Mouse (Mus musculus): ENCODE measurements around the gene Ndufa13. TPM values are rescaled to one million over a fixed set of nuclear protein-coding genes. Genes with fewer than 3 reads are reported as not detected.
"Not testable (repeated sequence)": the region's sequence is repeated elsewhere in the genome, so short reads cannot be mapped to it uniquely, and the experiment has no call there.

The Ndufa13 gene
- polyA plus RNA-seq (2012; rRNA removed) = 96.8 and 103 TPM in 2 replicates

DNA sequence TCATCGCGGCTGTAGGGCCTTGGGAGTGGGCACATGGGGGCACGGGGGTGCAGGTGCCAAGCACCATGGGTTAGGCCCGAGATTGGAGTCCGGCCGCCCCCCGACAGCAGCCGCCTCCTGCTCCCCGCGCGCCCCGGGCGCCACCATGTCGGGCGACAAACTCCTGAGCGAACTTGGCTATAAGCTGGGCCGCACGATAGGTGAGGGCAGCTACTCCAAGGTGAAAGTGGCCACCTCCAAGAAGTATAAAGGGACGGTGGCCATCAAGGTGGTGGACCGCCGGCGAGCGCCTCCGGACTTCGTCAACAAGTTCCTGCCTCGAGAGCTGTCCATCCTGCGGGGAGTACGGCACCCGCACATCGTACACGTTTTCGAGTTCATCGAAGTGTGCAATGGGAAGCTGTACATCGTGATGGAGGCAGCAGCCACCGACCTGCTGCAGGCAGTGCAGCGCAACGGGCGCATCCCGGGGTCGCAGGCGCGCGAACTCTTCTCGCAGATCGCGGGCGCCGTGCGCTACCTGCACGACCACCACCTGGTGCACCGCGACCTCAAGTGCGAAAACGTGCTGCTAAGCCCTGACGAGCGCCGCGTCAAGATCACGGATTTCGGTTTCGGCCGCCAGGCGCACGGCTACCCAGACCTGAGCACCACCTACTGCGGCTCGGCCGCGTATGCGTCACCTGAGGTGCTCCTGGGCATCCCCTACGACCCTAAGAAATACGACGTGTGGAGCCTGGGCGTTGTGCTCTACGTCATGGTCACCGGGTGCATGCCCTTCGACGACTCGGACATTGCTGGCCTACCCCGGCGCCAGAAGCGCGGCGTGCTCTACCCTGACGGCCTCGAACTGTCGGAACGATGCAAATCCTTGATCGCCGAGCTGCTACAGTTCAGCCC is at the start of gene Ndufa13, which contains the start of the genes Tssk6 and Yjefn3:
Ndufa13 (minus strand) TSS at position 396 of the 900 bp plus-strand sequence.
Tssk6 (plus strand) TSS at position 22 of the 900 bp plus-strand sequence.
Yjefn3 (minus strand) TSS at position 550 of the 900 bp plus-strand sequence.
- TF ChIP-seq CTCF (IDR thresholded peaks at IDR 0.05; ENCODE audit: insufficient read depth, low read length) (no peak), POLR2A (IDR thresholded peaks at IDR 0.05; ENCODE audit: borderline replicate concordance, extremely low read depth, low read depth, low read length) (peak; percentile 25; the same call in 1 of the 2 replicates)
- no peak for DNase-seq
- peak within 1 kb of the TSS; percentile 88 for H3K4me3 ChIP-seq (replicated peaks; ENCODE audit: extremely low read depth, low read depth, low read length)

DNA sequence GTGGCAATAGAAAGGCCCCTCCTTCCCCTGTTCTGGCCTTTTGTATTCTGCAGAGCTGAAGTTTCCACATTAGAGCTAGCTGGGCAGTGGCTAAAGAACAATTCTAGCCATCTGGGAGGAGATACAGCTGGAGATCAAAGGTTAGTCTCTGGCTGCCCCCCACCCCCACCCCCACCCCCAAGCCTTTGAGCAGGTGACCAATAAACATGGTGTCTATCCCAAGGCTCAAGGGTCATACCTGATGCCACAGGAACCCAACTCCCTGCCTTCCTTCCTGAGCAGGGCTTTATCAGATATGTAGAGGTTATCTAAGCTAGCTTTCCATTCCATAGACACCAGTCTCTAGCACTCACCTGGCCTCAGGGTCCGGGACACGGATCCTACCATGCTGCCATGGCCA is 47.9 kb upstream of the Ndufa13 start:
- DNase-seq = no peak
- no peak for TF ChIP-seq POLR2A (IDR thresholded peaks at IDR 0.05; ENCODE audit: borderline replicate concordance, extremely low read depth, low read depth, low read length)
- TF ChIP-seq CTCF (IDR thresholded peaks at IDR 0.05; ENCODE audit: insufficient read depth, low read length) = no peak
- WGBS = 95% methylated on average over 2 of the region's 2 CpGs
- H3K4me1 ChIP-seq (ENCODE audit: control insufficient read depth, insufficient read depth, low read length) = peaks cover 5% of the 10 kb centered on the region
- no peak overlapping the region for H3K4me3 ChIP-seq (replicated peaks; ENCODE audit: extremely low read depth, low read depth, low read length)

More for the DNA sequence above, at the start of gene Ndufa13, which contains the start of the genes Tssk6 and Yjefn3:
- 3% methylated on average over 89 of the region's 89 CpGs for WGBS
- peaks cover 4% of the 10 kb centered on the region; the same call in 1 of the 2 replicates for H3K4me1 ChIP-seq (ENCODE audit: control insufficient read depth, insufficient read depth, low read length)

DNA sequence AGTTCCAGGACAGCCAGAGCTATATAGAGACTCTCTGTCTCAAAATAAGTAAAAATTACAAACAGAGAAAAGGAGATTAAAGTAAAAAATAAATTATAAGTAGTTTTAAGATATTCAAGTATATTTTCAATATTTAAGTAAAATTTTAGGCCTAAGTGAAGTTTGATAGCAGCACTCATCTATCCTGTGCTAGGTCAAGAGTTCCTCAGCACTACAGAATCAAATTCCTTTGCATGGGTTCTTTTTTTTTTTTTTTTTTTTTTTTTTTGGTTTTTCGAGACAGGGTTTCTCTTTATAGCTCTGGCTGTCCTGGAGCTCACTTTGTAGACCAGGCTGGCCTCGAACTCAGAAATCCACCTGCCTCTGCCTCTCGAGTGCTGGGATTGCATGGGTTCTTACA is 40.1 kb upstream of the Ndufa13 start:
- H3K4me3 ChIP-seq (replicated peaks; ENCODE audit: extremely low read depth, low read depth, low read length); DNase-seq: not testable (repeated sequence)
- peaks cover 38% of the 10 kb centered on the region for H3K4me1 ChIP-seq (ENCODE audit: control insufficient read depth, insufficient read depth, low read length)
- WGBS = 80% methylated on average over 3 of the region's 3 CpGs

DNA sequence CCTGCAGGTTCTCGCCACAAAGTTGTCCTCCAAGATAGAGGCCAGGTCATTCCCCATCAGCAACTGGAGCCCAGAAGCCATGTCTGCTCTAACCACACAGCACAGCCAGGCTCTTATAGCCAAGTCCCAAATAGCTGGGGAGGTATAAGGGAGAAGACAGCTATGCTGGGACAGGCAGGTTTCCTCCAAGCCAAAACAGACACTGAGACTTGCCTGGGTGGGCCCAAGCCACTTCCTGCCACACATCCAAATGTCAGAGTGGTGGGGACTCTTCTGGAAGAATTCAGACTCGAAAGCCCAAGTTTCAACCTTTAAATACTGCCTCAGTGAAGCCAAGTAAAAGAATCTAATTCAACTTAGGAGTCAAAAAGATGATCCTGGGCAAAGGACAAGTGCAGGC is 38.0 kb upstream of the Ndufa13 start:
- peaks cover 55% of the 10 kb centered on the region for H3K4me1 ChIP-seq (ENCODE audit: control insufficient read depth, insufficient read depth, low read length)
- H3K4me3 ChIP-seq (replicated peaks; ENCODE audit: extremely low read depth, low read depth, low read length) = no peak overlapping the region
- DNase-seq = no peak
- 71% methylated on average over 2 of the region's 2 CpGs for WGBS
- TF ChIP-seq CTCF (IDR thresholded peaks at IDR 0.05; ENCODE audit: insufficient read depth, low read length) = no peak
- TF ChIP-seq POLR2A (IDR thresholded peaks at IDR 0.05; ENCODE audit: borderline replicate concordance, extremely low read depth, low read depth, low read length) = no peak

DNA sequence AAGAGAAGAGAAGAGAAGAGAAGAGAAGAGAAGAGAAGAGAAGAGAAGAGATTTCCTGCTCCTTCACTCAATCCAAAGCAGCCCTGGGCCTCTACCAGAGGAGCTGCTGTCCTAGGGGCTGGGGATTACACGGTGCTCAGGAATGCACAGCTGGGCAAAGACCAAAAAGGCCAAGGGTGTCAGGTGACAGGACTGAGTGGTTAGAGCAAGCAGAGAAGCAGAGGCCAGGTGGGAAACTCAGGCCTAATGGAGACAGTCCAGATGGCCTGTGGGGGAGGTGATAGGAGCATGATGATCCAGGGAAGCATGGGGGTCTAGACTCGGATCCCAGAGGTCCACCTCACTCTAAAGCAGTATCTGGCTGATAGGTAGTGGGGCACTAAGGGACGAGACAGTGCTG is 37.3 kb upstream of the Ndufa13 start:
- H3K4me3 ChIP-seq (replicated peaks; ENCODE audit: extremely low read depth, low read depth, low read length) = no peak overlapping the region
- DNase-seq = no peak
- no peak for TF ChIP-seq POLR2A (IDR thresholded peaks at IDR 0.05; ENCODE audit: borderline replicate concordance, extremely low read depth, low read depth, low read length)
- no peak for TF ChIP-seq CTCF (IDR thresholded peaks at IDR 0.05; ENCODE audit: insufficient read depth, low read length)
- peaks cover 58% of the 10 kb centered on the region for H3K4me1 ChIP-seq (ENCODE audit: control insufficient read depth, insufficient read depth, low read length)
- 46% methylated on average over 3 of the region's 3 CpGs for WGBS

DNA sequence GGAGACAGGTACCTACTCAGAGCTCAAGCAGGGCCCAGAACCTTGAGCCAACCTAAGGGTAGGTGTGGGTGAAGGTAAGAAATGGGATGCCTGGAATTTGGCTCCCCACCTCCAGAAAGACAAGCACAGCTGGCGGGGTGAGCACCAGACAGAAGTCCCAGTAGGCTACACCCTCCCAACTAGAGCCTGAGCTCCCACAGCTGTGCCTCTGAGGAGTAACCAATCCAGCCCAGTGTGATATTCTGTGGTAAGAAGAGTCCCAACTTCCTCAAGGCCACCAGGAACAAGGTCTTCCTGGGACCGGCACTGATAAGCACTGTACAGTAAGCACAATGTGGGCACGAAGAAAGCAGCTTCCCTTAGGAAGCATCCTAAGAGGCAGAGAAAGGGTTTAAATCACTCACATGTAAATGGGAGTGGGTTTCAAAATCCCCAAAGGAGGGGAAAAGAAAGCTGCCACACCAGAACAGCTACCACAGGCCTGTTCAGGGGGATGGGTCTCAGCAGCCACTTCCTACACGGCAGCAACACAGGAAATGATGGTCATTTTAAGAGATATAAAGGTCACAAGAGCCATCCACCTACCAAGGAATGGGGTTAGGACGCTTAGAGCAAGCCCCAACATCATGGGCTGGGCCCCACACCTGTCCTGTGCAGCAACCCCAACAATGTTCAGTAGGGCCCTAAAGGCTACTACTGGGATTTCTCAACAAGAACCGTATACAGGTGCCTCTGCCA is 36.1 kb upstream of the Ndufa13 start:
- TF ChIP-seq CTCF (IDR thresholded peaks at IDR 0.05; ENCODE audit: insufficient read depth, low read length) (no peak), POLR2A (IDR thresholded peaks at IDR 0.05; ENCODE audit: borderline replicate concordance, extremely low read depth, low read depth, low read length) (no peak)
- WGBS = 47% methylated on average over 6 of the region's 6 CpGs
- Histone ChIP-seq H3K4me3 (replicated peaks; ENCODE audit: extremely low read depth, low read depth, low read length) (no peak overlapping the region), H3K4me1 (ENCODE audit: control insufficient read depth, insufficient read depth, low read length) (peaks cover 49% of the 10 kb centered on the region)
- no peak for DNase-seq

DNA sequence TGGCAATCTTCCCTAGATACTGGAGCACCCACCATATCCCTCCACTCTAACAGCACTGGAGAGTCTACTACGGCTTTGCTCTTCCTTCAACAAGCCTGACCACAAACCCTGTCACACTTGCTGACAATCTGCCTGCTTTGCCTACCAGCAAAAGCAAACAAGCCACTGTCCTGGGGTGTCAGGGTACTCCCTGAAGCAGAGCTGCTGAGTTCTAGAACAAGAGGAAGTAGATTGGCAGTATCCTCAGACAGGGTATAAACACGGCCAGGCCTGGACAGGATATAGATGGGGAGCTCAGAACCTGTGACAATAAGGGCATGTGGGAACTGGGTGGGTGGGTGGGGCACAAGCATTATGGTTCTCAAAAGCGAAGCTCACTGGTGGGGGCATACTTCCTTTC is 35.1 kb upstream of the Ndufa13 start:
- 49% methylated on average over 3 of the region's 3 CpGs for WGBS
- no peak for TF ChIP-seq CTCF (IDR thresholded peaks at IDR 0.05; ENCODE audit: insufficient read depth, low read length)
- TF ChIP-seq POLR2A (IDR thresholded peaks at IDR 0.05; ENCODE audit: borderline replicate concordance, extremely low read depth, low read depth, low read length) = no peak
- H3K4me1 ChIP-seq (ENCODE audit: control insufficient read depth, insufficient read depth, low read length) = peaks cover 45% of the 10 kb centered on the region

DNA sequence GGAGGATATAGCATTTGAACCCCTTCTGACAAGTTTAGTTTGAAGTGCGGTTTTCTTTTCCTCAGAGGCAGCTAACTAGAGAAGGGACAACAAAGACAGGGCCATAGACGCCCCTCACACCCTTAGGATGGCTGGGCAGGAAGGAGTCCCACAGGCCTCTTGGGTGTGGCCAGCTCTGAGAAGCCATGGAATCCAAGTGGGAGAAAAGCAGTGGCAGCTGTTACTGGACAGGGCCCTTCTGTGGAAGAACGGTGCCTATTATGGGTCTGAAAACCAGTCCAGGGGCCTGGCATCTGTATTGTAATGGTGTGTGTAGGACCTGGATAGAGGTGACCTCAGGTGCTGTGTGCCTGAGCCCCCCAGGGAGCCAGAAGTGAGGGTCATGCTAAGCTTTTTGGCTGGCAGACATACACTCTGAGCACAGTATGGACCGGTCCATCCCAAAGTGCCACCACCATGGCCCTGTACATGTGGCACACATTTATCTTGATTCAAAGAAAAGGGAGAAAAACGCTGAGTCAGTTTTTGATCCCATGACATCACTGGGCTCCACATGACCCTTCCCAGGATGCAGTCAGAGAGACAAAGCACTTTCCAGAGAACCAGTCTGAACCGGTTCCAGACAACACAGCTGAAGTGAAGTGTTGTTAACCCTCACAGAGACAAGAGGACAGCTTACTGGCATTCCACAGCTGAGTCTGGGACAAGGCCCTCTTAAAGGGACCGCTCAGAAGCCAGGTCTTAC is 33.9 kb upstream of the Ndufa13 start:
- no peak overlapping the region for H3K4me3 ChIP-seq (replicated peaks; ENCODE audit: extremely low read depth, low read depth, low read length)
- peak; percentile 52 for DNase-seq
- TF ChIP-seq CTCF (IDR thresholded peaks at IDR 0.05; ENCODE audit: insufficient read depth, low read length) (no peak), POLR2A (IDR thresholded peaks at IDR 0.05; ENCODE audit: borderline replicate concordance, extremely low read depth, low read depth, low read length) (no peak)
- H3K4me1 ChIP-seq (ENCODE audit: control insufficient read depth, insufficient read depth, low read length) = peaks cover 45% of the 10 kb centered on the region
- 37% methylated on average over 7 of the region's 7 CpGs for WGBS

More for the DNA sequence above, 35.1 kb upstream of the Ndufa13 start:
- H3K4me3 ChIP-seq (replicated peaks; ENCODE audit: extremely low read depth, low read depth, low read length) = no peak overlapping the region
- no peak for DNase-seq

DNA sequence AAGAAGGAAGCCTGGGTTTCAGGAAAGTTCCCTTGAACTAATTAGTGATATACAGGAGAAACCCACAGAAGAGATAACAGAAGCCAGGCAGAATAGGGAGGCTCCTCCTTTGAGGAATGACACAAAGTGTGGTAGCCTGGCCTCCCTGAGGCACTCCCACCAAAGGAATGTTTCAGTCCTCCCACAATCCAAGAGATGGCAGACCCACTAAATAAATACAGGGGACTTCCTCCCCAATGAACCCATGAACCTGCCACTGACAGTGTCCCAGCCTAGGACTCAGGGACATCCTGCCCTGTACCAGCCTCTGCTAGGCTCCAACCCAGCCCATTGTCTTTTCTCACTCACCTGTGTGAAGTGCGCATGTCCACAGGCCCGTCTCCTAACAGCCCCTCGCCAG is 33.1 kb upstream of the Ndufa13 start:
- no peak overlapping the region for H3K4me3 ChIP-seq (replicated peaks; ENCODE audit: extremely low read depth, low read depth, low read length)
- no peak for DNase-seq
- peaks cover 41% of the 10 kb centered on the region for H3K4me1 ChIP-seq (ENCODE audit: control insufficient read depth, insufficient read depth, low read length)
- WGBS = 80% methylated on average over 3 of the region's 3 CpGs
- no peak for TF ChIP-seq POLR2A (IDR thresholded peaks at IDR 0.05; ENCODE audit: borderline replicate concordance, extremely low read depth, low read depth, low read length)
- no peak for TF ChIP-seq CTCF (IDR thresholded peaks at IDR 0.05; ENCODE audit: insufficient read depth, low read length)

Measured in lung, adult 2 months (tissue).